Mouse (Mus musculus): ENCODE data around the gene Lipe. TPM values are rescaled to one million over a fixed set of nuclear protein-coding genes. Genes with fewer than 3 reads are reported as not detected.

The Lipe gene
- 5.6 and 7.7 TPM in 2 replicates for polyA plus RNA-seq (2015; fragmentation: Nextera tagmentation; extraction: Ambion mirVana)

DNA sequence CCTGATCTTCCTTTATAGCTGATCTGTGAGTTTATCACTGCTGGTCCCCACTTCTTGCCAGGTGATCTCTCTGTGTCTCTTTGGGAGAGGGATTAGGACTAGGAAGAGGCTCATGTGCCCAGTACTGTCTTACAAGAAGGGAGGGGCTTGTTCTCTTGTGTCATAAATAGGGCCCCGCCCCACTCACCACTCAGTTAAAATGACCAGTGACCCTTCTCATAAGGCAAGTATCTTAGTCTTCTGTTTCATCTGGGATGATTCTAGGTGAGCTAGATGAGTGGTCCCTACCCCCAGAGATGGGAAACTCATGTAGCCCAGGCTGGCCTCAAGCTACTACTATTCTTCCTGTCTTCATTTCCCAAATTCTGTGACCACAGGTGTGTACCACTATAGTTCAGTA, at the start of gene Lipe:
Gene Lipe, minus strand, starts transcription at position 101 of the 400 bp plus-strand sequence.
- WGBS, result 89% methylated on average over 1 of the region's 1 CpGs
- no peak for ATAC-seq (replicated peaks; ENCODE audit: insufficient number of reproducible peaks, insufficient read depth, low FRiP score, low read depth)

DNA sequence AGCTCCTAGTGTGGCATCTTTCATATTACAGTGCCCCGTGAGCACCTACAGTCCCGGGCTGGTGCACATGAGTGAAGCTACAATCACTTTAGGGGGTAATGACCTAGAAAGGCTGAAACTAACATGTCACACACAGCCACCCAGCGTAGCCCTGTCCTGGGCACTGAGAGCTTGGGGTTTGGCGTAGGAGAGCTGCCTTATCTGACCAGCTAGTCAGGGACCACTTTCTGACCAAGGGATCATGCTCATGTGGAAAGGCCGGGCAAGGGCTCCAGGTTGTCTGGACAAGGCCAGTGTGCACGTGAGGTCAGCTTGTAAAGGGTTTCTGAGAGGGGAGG, 42.3 kb upstream of the Lipe start:
- Histone ChIP-seq H3K9me3 (replicated peaks) (no peaks in the 10 kb centered on the region), H3K36me3 (no peaks in the 10 kb centered on the region), H3K9ac (no peak overlapping the region), H3K27me3 (no peaks in the 10 kb centered on the region), H3K4me3 (no peak overlapping the region), H3K4me2 (no peak overlapping the region), H3K27ac (no peak overlapping the region), H3K4me1 (replicated peaks) (no peaks in the 10 kb centered on the region)
- no peak for ATAC-seq (replicated peaks; ENCODE audit: insufficient number of reproducible peaks, insufficient read depth, low FRiP score, low read depth)
- 81% methylated on average over 6 of the region's 6 CpGs for WGBS

More for the DNA sequence above, at the start of gene Lipe:
- H3K36me3 ChIP-seq, result no peaks in the 10 kb centered on the region
- H3K4me3 ChIP-seq, result no peak within 1 kb of the TSS
- H3K4me2 ChIP-seq, result no peak within 1 kb of the TSS
- no peak within 1 kb of the TSS for H3K9ac ChIP-seq
- H3K27ac ChIP-seq, result no peak within 1 kb of the TSS
- no peaks in the 10 kb centered on the region for H3K9me3 ChIP-seq (replicated peaks)
- H3K4me1 ChIP-seq (replicated peaks), result peaks cover 31% of the 10 kb centered on the region
- no peaks in the 10 kb centered on the region for H3K27me3 ChIP-seq

DNA sequence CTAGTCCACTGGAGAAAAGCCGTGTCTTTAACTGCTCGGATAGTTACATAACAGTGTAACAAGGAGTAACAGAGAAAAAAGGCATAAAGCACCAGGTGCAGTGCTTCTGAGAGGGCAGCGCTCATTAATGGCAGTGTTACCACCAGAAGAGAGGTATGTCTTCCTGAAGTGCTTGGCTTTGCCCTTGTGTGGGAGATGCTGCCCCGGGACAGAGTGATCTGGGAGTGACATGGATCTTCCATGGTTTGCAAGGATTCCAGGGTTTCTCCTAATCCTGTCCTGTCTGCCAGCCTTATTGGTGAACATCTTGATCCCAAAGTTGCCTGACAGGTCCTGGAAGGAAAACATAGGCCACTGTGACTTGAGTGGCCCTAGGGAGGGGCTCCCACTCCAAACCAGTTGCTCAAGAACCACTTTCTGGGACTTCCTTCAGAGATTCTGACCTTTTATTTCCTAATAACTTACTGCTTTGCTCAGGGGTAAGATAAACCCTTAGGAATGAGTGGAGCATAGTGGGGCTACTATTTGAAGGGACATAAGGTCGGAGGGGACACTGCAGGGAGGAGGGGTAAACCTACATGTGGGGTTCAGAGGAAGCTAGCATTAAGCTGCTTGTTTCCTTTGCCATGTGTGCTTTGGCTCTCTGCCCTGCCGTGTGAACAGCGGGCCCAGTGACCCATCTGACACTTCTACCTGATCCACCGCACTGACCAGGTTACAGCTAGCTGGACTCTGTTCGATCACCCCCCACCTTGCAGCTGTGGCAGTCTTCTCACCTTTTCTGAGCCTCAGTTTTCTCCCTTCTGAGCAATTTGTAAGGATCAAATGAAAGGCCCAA, 41.7 kb upstream of the Lipe start:
- Histone ChIP-seq H3K4me3 (no peak overlapping the region), H3K27ac (no peak overlapping the region), H3K4me2 (no peak overlapping the region), H3K9ac (no peak overlapping the region), H3K27me3 (no peaks in the 10 kb centered on the region), H3K4me1 (replicated peaks) (no peaks in the 10 kb centered on the region), H3K9me3 (replicated peaks) (no peaks in the 10 kb centered on the region), H3K36me3 (no peaks in the 10 kb centered on the region)
- no peak for ATAC-seq (replicated peaks; ENCODE audit: insufficient number of reproducible peaks, insufficient read depth, low FRiP score, low read depth)
- 80% methylated on average over 9 of the region's 9 CpGs for WGBS

DNA sequence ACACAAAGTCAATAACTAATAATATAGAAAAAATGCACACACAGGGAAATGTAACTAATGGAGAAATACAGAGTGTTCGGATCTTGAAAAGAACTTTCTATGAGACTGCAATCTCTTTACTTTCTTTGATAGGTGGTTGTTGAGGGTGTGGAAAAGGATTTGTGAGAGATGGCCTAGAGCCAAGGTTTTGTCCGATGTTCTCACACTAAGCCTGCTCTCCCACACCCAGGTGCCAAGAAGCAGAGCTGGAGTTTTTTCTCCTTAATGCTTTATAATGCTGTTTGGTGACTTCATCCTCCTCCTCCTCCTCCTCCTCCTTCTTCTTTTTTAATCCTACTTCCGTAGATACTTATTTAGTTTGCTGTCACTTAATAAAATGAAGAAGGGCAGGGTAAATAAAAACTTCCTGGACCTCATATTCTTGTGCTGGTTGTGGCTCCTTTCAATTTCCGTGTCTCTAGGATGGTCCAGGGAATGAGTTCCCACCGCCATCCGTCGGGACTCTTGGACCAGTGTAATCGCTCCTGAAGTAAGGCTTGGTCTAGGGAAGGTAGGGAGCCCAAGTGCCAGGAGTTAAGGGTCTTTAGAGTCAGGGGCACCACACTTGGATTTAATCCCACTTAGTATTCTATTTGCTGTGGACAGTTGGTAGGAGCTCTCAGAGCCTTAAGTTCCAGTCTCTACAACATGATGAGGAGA, 40.8 kb upstream of the Lipe start:
- Histone ChIP-seq H3K4me3 (no peak overlapping the region), H3K4me1 (replicated peaks) (no peaks in the 10 kb centered on the region), H3K9me3 (replicated peaks) (no peaks in the 10 kb centered on the region), H3K27ac (no peak overlapping the region), H3K4me2 (no peak overlapping the region), H3K9ac (no peak overlapping the region), H3K36me3 (no peaks in the 10 kb centered on the region), H3K27me3 (no peaks in the 10 kb centered on the region)
- 67% methylated on average over 8 of the region's 8 CpGs for WGBS
- no peak for ATAC-seq (replicated peaks; ENCODE audit: insufficient number of reproducible peaks, insufficient read depth, low FRiP score, low read depth)

DNA sequence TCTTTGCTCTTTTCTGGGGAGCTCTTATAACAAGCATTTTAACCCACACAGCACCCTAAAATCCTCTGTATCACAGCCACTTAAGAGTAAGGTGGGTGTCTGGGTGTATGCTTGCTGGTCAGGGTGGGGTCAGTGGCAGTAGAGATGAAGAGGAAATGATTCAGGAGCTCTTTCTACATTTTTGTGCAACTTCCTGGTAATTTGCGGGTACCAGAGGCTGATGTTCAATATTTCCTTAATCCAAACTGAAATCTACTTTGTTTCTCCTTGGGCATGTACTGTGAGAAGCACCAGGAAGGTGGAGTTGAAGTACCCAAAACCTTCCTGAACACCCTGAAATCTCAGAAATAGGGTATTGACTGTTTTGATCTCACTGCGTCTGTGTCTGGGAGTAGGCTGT, 38.2 kb upstream of the Lipe start:
- Histone ChIP-seq H3K4me2 (no peak overlapping the region), H3K27ac (peak overlapping the region; percentile 52), H3K4me3 (no peak overlapping the region), H3K9me3 (replicated peaks) (no peaks in the 10 kb centered on the region), H3K9ac (no peak overlapping the region), H3K4me1 (replicated peaks) (0 out of 2 replicates have a peak, but pooled peaks cover 4% of the 10 kb centered on the region), H3K27me3 (no peaks in the 10 kb centered on the region), H3K36me3 (no peaks in the 10 kb centered on the region)
- ATAC-seq (replicated peaks; ENCODE audit: insufficient number of reproducible peaks, insufficient read depth, low FRiP score, low read depth), result no peak
- 77% methylated on average over 2 of the region's 2 CpGs for WGBS

DNA sequence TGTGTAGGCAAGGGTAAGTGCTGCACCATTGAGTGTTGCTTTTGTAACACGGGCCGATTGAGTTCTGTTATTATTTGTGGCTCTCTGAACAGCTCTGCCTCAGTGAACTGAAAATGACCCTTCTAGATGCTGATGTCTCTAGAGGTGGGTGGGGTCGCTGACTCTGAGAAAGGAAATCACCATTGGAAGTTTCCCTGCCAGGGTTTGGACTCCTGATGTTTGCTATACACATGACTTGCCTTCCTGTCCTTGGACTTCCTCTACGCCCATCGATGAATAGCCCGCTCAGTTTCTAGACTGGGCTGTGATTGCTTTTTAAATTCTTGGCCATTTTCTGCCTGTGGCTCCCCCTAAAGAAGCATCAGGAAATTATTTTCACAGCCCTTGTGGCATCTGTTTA, 37.7 kb upstream of the Lipe start:
- H3K27ac ChIP-seq, result peak overlapping the region; percentile 52
- ATAC-seq (replicated peaks; ENCODE audit: insufficient number of reproducible peaks, insufficient read depth, low FRiP score, low read depth), result no peak
- WGBS, result 74% methylated on average over 6 of the region's 6 CpGs

DNA sequence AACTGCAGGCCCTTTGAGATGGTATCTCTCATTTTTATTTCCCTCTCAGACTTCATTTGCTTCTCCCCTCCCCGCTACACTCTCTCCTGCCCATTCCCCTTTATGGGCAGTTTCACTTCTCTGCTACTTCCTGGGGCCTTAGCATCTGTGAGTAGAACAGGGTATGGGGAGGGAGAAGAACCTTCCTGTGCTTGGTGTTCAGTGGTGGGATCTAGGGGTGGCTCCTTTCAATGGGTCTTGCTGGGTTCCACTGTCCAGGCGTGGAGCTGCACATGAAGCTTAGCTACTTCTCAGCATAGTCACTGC, 37.0 kb upstream of the Lipe start:
- Histone ChIP-seq H3K27me3 (no peaks in the 10 kb centered on the region), H3K4me3 (no peak overlapping the region), H3K4me2 (no peak overlapping the region), H3K9ac (no peak overlapping the region), H3K9me3 (replicated peaks) (no peaks in the 10 kb centered on the region), H3K36me3 (no peaks in the 10 kb centered on the region), H3K4me1 (replicated peaks) (0 out of 2 replicates have a peak, but pooled peaks cover 4% of the 10 kb centered on the region), H3K27ac (no peak overlapping the region; the same call in 1 of the 2 replicates)
- WGBS, result 70% methylated on average over 2 of the region's 2 CpGs
- ATAC-seq (replicated peaks; ENCODE audit: insufficient number of reproducible peaks, insufficient read depth, low FRiP score, low read depth), result no peak

More for the DNA sequence above, 37.7 kb upstream of the Lipe start:
- H3K9me3 ChIP-seq (replicated peaks), result no peaks in the 10 kb centered on the region
- H3K27me3 ChIP-seq, result no peaks in the 10 kb centered on the region
- no peak overlapping the region for H3K4me2 ChIP-seq
- H3K9ac ChIP-seq, result no peak overlapping the region
- no peaks in the 10 kb centered on the region for H3K36me3 ChIP-seq
- H3K4me1 ChIP-seq (replicated peaks), result 0 out of 2 replicates have a peak, but pooled peaks cover 4% of the 10 kb centered on the region
- H3K4me3 ChIP-seq, result no peak overlapping the region

DNA sequence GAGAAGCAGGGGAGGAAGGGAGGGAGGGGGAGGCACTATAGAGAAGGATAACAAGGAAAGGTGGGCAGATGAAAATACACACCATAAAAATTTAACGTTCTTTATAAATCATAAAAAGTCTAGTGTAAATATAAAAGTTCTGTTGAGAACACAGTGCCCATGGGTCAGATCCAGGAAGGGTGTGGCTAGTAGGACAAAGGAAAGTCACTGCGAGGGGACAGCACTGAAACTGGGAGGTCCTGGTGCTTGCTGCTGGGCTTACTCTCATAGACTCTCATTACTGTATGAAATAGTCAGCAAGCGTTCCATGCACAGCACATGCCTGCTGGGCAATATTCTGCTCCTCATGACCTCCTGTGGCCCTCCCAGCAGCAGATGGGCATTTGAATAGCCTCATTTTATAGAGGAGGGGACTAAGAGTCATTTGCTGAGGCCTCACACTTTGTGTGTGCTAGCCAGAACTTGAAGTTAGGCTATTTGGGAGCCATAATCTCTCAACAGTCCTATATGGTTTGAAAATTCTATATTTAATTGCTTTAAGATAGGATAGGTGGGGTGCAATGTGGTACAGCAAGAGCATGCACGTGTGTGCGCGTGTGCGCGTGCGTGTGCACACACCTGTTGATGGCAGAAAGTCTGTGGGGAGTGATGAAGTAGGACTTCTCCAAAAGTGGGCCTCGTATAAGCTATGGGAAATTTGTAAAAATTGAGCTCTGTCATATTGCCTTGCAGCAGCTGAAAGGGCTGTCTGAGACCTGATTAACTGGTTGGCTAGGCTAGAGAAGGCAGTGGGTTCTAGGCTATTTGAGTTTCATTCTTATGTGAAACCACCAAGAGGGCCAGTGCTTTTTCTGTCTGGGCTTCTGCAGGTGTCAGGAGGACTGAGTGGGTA, 36.4 kb upstream of the Lipe start:
- no peaks in the 10 kb centered on the region for H3K36me3 ChIP-seq
- no peaks in the 10 kb centered on the region for H3K27me3 ChIP-seq
- ATAC-seq (replicated peaks; ENCODE audit: insufficient number of reproducible peaks, insufficient read depth, low FRiP score, low read depth), result no peak
- no peak overlapping the region for H3K27ac ChIP-seq
- H3K9ac ChIP-seq, result no peak overlapping the region
- H3K4me2 ChIP-seq, result no peak overlapping the region
- 0 out of 2 replicates have a peak, but pooled peaks cover 4% of the 10 kb centered on the region for H3K4me1 ChIP-seq (replicated peaks)
- 83% methylated on average over 10 of the region's 10 CpGs for WGBS
- H3K4me3 ChIP-seq, result no peak overlapping the region
- no peaks in the 10 kb centered on the region for H3K9me3 ChIP-seq (replicated peaks)

DNA sequence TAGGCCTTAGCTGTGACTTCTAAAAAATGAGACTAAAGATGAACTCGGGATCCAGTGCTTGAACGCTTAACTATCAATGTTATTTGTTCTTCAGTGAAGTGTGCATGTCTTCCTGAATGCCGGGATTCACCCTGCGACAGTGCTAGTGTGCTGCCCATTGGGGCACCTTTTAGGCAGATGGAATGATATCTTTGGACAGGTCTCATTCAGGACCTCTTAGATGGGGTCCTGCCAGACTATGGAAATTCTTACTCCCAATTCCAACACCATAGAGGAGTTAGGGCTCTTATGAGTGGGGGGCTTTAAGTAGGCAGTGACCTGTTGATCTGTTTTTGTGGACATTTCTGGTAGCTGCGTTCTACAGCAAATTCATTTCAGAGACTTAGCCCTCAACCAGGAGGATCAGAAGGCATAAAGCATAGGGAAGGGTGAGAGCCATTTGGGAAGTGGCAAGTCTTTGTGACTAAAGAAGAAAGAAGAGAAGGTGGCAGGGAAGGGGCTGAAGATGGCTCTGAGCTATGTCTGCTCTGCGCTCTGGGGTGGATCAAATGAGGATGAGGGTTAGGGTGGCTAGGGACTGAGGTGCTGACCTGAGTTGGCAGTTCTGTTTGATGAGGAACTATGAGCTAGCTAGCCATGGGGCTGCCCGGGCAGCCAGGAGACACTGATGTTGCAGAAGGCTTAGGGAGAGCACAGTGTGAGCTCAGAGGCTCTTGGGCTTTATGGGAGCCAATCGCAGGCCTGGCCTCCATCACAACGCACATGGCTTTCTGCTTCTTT, 35.5 kb upstream of the Lipe start:
- Histone ChIP-seq H3K4me1 (replicated peaks) (0 out of 2 replicates have a peak, but pooled peaks cover 4% of the 10 kb centered on the region), H3K9ac (no peak overlapping the region), H3K36me3 (no peaks in the 10 kb centered on the region), H3K4me2 (no peak overlapping the region), H3K9me3 (replicated peaks) (no peaks in the 10 kb centered on the region), H3K27me3 (no peaks in the 10 kb centered on the region), H3K4me3 (no peak overlapping the region), H3K27ac (peak overlapping the region; percentile 26)
- no peak for ATAC-seq (replicated peaks; ENCODE audit: insufficient number of reproducible peaks, insufficient read depth, low FRiP score, low read depth)
- WGBS, result 84% methylated on average over 9 of the region's 9 CpGs

DNA sequence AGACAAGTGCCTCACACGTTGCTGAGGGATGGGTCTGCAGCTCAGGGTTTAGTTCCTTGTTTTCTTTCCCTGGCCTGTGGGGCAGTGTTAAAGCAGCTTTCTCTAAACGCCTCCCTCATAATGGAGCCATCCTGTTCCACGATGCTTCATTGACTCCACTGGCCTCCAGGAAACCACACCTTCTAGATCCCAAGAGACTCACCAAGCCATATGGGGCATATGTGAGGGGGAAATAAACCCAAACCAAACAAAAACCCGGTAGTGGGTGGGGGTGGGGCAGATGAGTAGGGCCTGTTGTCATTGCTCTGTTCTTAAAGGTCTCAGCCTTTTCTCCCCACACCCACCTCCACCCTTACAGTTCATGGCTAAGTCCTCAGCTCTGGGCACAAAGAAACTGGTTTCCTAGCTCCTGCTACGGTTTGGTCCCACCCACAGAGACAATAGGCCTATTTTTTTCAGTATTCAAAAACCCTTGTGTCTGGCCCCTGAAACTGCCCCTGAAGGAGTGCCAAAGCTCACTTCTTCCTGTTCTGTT, 34.6 kb upstream of the Lipe start:
- peak; percentile 50 for ATAC-seq (replicated peaks; ENCODE audit: insufficient number of reproducible peaks, insufficient read depth, low FRiP score, low read depth)
- WGBS, result 21% methylated on average over 5 of the region's 5 CpGs
- Histone ChIP-seq H3K4me3 (no peak overlapping the region), H3K36me3 (no peaks in the 10 kb centered on the region), H3K4me1 (replicated peaks) (0 out of 2 replicates have a peak, but pooled peaks cover 4% of the 10 kb centered on the region), H3K9me3 (replicated peaks) (no peaks in the 10 kb centered on the region), H3K4me2 (no peak overlapping the region), H3K27ac (peak overlapping the region; percentile 56), H3K9ac (no peak overlapping the region), H3K27me3 (no peaks in the 10 kb centered on the region)
